Mouse (Mus musculus) lung, postnatal 0 days (tissue): ENCODE measurements at regions not wholly inside any gene's neighbourhood (a gene's known extent, or its start where the extent isn't known, plus 50 kb on each side); places are given as distances from the start of the nearest gene placed in this dataset.

Source experiments
- ATAC-seq: fragments of 200-750 bp; cut with Nextera tagmentation; 2 replicates; pipeline ENCODE4 v1.8.0; 2017; ENCODE audit warnings: moderate library complexity
- DNase-seq: peaks from one replicate; pipeline ENCODE4 v3.0.0-alpha.2; 2016; ENCODE audit warnings: low spot score
- H3K27ac ChIP-seq: fragments of 300-500 bp; sonication (generic); 2 replicates; pipeline ENCODE4 v1.5.1; 2014; ENCODE audit warnings: antibody characterized with exemption, mild to moderate bottlenecking, low read length, mixed read lengths
- H3K27me3 ChIP-seq: fragments of 300-500 bp; sonication (generic); replicated peaks from 2 replicates; pipeline ENCODE4 v1.6.1; 2014; ENCODE audit warnings: low read length, mixed read lengths; ENCODE audit not compliant: insufficient read depth
- H3K36me3 ChIP-seq: fragments of 300-500 bp; sonication (generic); 2 replicates; pipeline ENCODE4 v1.6.1; 2014; ENCODE audit warnings: low read length, mixed read lengths; ENCODE audit not compliant: insufficient read depth
- H3K4me1 ChIP-seq: fragments of 300-500 bp; sonication (generic); 2 replicates; pipeline ENCODE4 v1.6.1; 2014; ENCODE audit warnings: antibody characterized with exemption, low read depth, low read length, mixed read lengths; ENCODE audit not compliant: insufficient read depth
- H3K4me2 ChIP-seq: fragments of 300-500 bp; sonication (generic); replicated peaks from 2 replicates; pipeline ENCODE4 v1.6.1; 2014; ENCODE audit warnings: low read depth, mild to moderate bottlenecking, low read length, moderate library complexity, mixed read lengths
- H3K4me3 ChIP-seq: fragments of 300-500 bp; sonication (generic); 2 replicates; pipeline ENCODE4 v1.5.1; 2014; ENCODE audit warnings: low read depth, low read length
- H3K9ac ChIP-seq: fragments of 300-500 bp; sonication (generic); replicated peaks from 2 replicates; pipeline ENCODE4 v1.6.1; 2014; ENCODE audit warnings: low read depth, mild to moderate bottlenecking
- H3K9me3 ChIP-seq: fragments of 300-500 bp; sonication (generic); 2 replicates; pipeline ENCODE4 v1.6.1; 2016; ENCODE audit warnings: low read length, mixed read lengths
- CTCF ChIP-seq: IDR thresholded peaks from 2 replicates; pipeline ENCODE4 v1.5.1; 2016; ENCODE audit warnings: antibody characterized with exemption, mild to moderate bottlenecking
- EP300 ChIP-seq: IDR thresholded peaks from 2 replicates; pipeline ENCODE4 v1.6.1; 2016; ENCODE audit warnings: antibody characterized with exemption, mild to moderate bottlenecking, control low read depth
- WGBS: fragments of 180-500 bp; shearing (Covaris S2); extraction: QIAGEN DNeasy Blood & Tissue Kit; methylation state at CpG from one replicate; pipeline ENCODE4 v1.1.7; 2014; 5-methylcytosine and 5-hydroxymethylcytosine counted together

- H3K4me2 ChIP-seq = no peak overlapping the region
- no peaks in the 10 kb centered on the region for H3K4me1 ChIP-seq
- no peak for ATAC-seq
- no peaks in the 10 kb centered on the region for H3K9me3 ChIP-seq
- H3K36me3 ChIP-seq = no peaks in the 10 kb centered on the region
- DNase-seq = no peak
- H3K4me3 ChIP-seq = no peak overlapping the region
- TF ChIP-seq CTCF = no peak
- TF ChIP-seq EP300 = no peak
- no peak overlapping the region for H3K27ac ChIP-seq
- H3K27me3 ChIP-seq = no peaks in the 10 kb centered on the region
- 39% methylated on average over 7 of the region's 7 CpGs for WGBS
- H3K9ac ChIP-seq = no peak overlapping the region
Measured at GRCm38 (mm10) chr2:159725158-159726076, 608.5 kb downstream of the Gm826 start.

DNA sequence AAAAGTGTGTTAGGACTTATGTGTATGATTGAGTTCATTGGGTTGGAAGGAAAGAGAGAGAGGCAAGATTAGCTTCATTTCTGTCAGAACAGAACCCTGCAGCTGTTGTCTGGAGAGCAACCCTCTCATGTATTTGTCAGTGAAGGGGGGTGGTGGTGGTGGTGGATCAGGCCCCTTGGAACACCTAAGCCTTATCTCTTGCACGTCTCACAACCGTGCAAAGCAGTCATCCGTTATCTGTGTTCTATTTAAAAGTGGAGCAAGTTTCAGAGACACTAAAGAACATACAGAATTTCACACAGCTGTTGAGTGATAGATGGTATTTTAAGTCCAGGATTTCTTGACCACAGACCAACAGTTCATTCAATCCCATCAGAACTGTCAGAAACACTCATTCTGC lies 604.7 kb downstream of the Gm826 start:
- Histone ChIP-seq H3K4me1 (peaks cover 3% of the 10 kb centered on the region; the same call in 1 of the 2 replicates), H3K9me3 (no peaks in the 10 kb centered on the region), H3K4me3 (no peak overlapping the region), H3K27me3 (no peaks in the 10 kb centered on the region), H3K4me2 (no peak overlapping the region), H3K27ac (no peak overlapping the region), H3K9ac (no peak overlapping the region), H3K36me3 (no peaks in the 10 kb centered on the region)
- TF ChIP-seq EP300 = no peak
- TF ChIP-seq CTCF = no peak
- DNase-seq (no peak), ATAC-seq (no peak)
- WGBS = 26% methylated on average over 3 of the region's 3 CpGs

DNA sequence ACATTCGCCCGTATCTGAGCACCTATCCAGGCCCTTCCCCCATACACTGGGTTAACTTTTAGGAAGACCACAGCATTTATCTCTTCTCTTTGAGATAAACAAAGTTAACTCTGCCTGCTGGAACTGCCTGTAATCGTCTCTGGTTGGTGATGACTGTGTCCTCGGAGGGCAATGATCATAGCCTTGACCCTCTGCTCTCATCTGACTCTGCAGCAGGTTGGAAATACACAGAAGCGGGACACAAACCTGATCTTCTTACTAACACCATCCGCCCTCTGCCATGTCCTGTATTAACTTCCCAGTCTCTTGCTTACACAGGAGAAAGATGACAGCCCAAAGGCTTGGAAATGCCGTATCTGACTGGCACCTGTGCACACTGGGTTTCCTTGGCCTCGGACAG lies 603.7 kb downstream of the Gm826 start:
- no peak overlapping the region for H3K27ac ChIP-seq

DNA sequence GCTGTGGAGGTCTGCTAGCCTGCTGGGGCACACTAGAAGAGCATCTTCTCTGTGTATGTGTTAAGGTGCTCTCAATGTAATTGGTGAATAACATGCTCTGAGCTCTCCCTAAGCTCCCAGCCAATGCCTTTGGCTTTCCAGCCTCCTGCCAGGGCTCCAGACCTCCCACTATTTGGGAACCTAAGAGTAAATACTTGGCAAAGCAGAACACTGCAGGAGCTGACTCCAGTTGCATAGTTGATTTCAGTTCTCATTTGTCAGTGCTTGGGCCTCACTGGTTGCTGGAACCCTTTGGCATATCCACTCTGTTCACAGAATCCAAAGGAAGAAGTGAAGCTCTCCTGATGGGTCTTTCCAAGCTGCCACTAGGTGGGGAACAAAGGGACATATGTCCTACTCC lies 602.7 kb downstream of the Gm826 start:
- Histone ChIP-seq H3K4me1 (peaks cover 3% of the 10 kb centered on the region; the same call in 1 of the 2 replicates), H3K36me3 (no peaks in the 10 kb centered on the region), H3K27me3 (no peaks in the 10 kb centered on the region), H3K27ac (no peak overlapping the region), H3K4me3 (no peak overlapping the region), H3K9me3 (no peaks in the 10 kb centered on the region), H3K4me2 (no peak overlapping the region), H3K9ac (no peak overlapping the region)
- ATAC-seq (no peak), DNase-seq (no peak)
- no peak for TF ChIP-seq EP300
- no peak for TF ChIP-seq CTCF

More for the DNA sequence above, 603.7 kb downstream of the Gm826 start:
- no peak for ATAC-seq
- peaks cover 3% of the 10 kb centered on the region; the same call in 1 of the 2 replicates for H3K4me1 ChIP-seq
- no peaks in the 10 kb centered on the region for H3K9me3 ChIP-seq
- TF ChIP-seq CTCF = no peak
- H3K9ac ChIP-seq = no peak overlapping the region
- WGBS = 69% methylated on average over 8 of the region's 8 CpGs
- H3K4me2 ChIP-seq = no peak overlapping the region
- no peak for DNase-seq
- H3K4me3 ChIP-seq = no peak overlapping the region
- H3K27me3 ChIP-seq = no peaks in the 10 kb centered on the region
- no peaks in the 10 kb centered on the region for H3K36me3 ChIP-seq

DNA sequence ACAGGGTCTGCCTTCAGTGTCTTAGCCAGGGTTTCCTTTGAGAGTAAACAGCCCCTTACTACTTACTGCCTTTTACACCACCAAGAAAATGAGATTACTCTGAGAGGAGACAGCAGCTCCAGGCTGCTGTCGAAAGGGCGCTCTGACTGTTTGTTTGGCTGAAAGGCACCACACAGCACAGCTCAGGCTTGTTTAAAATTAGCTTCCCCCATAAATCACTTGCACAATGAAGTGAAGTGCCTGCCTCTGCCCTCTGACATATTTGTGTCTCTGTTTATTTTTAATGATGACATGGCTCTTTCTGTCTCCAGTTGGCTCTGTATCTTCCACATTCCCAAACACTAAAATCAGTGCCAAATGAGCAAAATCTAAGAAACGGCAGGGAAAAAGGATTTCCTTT lies 601.5 kb downstream of the Gm826 start:
- H3K9ac ChIP-seq = no peak overlapping the region
- no peaks in the 10 kb centered on the region for H3K27me3 ChIP-seq
- H3K4me1 ChIP-seq = peaks cover 3% of the 10 kb centered on the region; the same call in 1 of the 2 replicates
- H3K36me3 ChIP-seq = no peaks in the 10 kb centered on the region
- no peak overlapping the region for H3K4me2 ChIP-seq
- H3K27ac ChIP-seq = peak overlapping the region; percentile 57
- DNase-seq (peak; percentile 91), ATAC-seq (peak; percentile 95)
- no peaks in the 10 kb centered on the region for H3K9me3 ChIP-seq
- peak; percentile 81 for TF ChIP-seq EP300
- TF ChIP-seq CTCF = no peak
- WGBS = 11% methylated on average over 3 of the region's 3 CpGs
- H3K4me3 ChIP-seq = no peak overlapping the region

GRCm38 (mm10) chr2:159734576-159734975 lies 599.4 kb downstream of the Gm826 start:
- H3K4me1 ChIP-seq = peaks cover 3% of the 10 kb centered on the region; the same call in 1 of the 2 replicates
- TF ChIP-seq EP300 (no peak), CTCF (no peak)

More at GRCm38 (mm10) chr2:159734576-159734975, 599.4 kb downstream of the Gm826 start:
- DNase-seq = no peak
- Histone ChIP-seq H3K27me3 (no peaks in the 10 kb centered on the region), H3K4me3 (no peak overlapping the region), H3K9ac (no peak overlapping the region), H3K27ac (no peak overlapping the region), H3K36me3 (no peaks in the 10 kb centered on the region), H3K9me3 (no peaks in the 10 kb centered on the region), H3K4me2 (no peak overlapping the region)
- ATAC-seq = no peak
- WGBS = 60% methylated on average over 5 of the region's 5 CpGs
